Mouse (Mus musculus): Measurements from ENCODE around the gene Mmp13. TPM values are rescaled to one million over a fixed set of nuclear protein-coding genes. Genes with fewer than 3 reads are reported as not detected.
"Not testable (repeated sequence)": the region's sequence is repeated elsewhere in the genome, so short reads cannot be mapped to it uniquely, and the experiment has no call there.

Gene Mmp13
- polyA plus RNA-seq (2016; fragmentation: Nextera tagmentation; extraction: Ambion mirVana), result 0.06 TPM in 1 of 2 replicates, not detected in the other

- no peak for ATAC-seq
- 50% methylated on average over 1 of the region's 1 CpGs for WGBS (ENCODE audit: insufficient replicate concordance)
- H3K4me1 ChIP-seq, result no peaks in the 10 kb centered on the region
- no peaks in the 10 kb centered on the region for H3K27me3 ChIP-seq (replicated peaks)
- no peak within 1 kb of the TSS for H3K27ac ChIP-seq
- H3K9me3 ChIP-seq (replicated peaks), result no peaks in the 10 kb centered on the region
- H3K4me2 ChIP-seq, result no peak within 1 kb of the TSS
- H3K4me3 ChIP-seq, result no peak within 1 kb of the TSS
- H3K36me3 ChIP-seq, result no peaks in the 10 kb centered on the region
- no peak within 1 kb of the TSS for H3K9ac ChIP-seq
Measured at GRCm38 (mm10) chr9:7272214-7272613, at the start of gene Mmp13. Gene Mmp13, plus strand, starts transcription at chr9:7272514.

- Histone ChIP-seq H3K4me2 (no peak overlapping the region), H3K9ac (no peak overlapping the region), H3K4me1 (no peaks in the 10 kb centered on the region), H3K9me3 (replicated peaks) (no peaks in the 10 kb centered on the region), H3K27ac (no peak overlapping the region), H3K4me3 (no peak overlapping the region), H3K27me3 (replicated peaks) (no peaks in the 10 kb centered on the region), H3K36me3 (no peaks in the 10 kb centered on the region)
- no peak for ATAC-seq
- WGBS (ENCODE audit: insufficient replicate concordance), result 63% methylated on average over 1 of the region's 1 CpGs
Measured at GRCm38 (mm10) chr9:7238619-7239018, 33.7 kb upstream of the Mmp13 start.

- 66% methylated on average over 2 of the region's 2 CpGs for WGBS (ENCODE audit: insufficient replicate concordance)
- no peaks in the 10 kb centered on the region for H3K27me3 ChIP-seq (replicated peaks)
Measured at GRCm38 (mm10) chr9:7239967-7240366, 32.3 kb upstream of the Mmp13 start.

GRCm38 (mm10) chr9:7252797-7253654 is 19.3 kb upstream of the Mmp13 start:
- H3K9me3 ChIP-seq (replicated peaks), result no peaks in the 10 kb centered on the region
- H3K4me1 ChIP-seq, result no peaks in the 10 kb centered on the region
- H3K27me3 ChIP-seq (replicated peaks), result no peaks in the 10 kb centered on the region
- H3K4me3 ChIP-seq, result no peak overlapping the region
- no peak overlapping the region for H3K4me2 ChIP-seq
- no peak overlapping the region for H3K9ac ChIP-seq
- no peak for ATAC-seq
- H3K27ac ChIP-seq, result no peak overlapping the region
- WGBS (ENCODE audit: insufficient replicate concordance), result 41% methylated on average over 1 of the region's 1 CpGs
- H3K36me3 ChIP-seq, result no peaks in the 10 kb centered on the region

More at GRCm38 (mm10) chr9:7239967-7240366, 32.3 kb upstream of the Mmp13 start:
- H3K9me3 ChIP-seq (replicated peaks), result no peaks in the 10 kb centered on the region
- no peak overlapping the region for H3K4me3 ChIP-seq
- no peak overlapping the region for H3K4me2 ChIP-seq
- no peaks in the 10 kb centered on the region for H3K36me3 ChIP-seq
- no peaks in the 10 kb centered on the region for H3K4me1 ChIP-seq
- no peak overlapping the region for H3K9ac ChIP-seq
- no peak for ATAC-seq
- H3K27ac ChIP-seq, result no peak overlapping the region

- Histone ChIP-seq H3K9me3 (replicated peaks) (no peaks in the 10 kb centered on the region), H3K4me2 (no peak overlapping the region), H3K27me3 (replicated peaks) (no peaks in the 10 kb centered on the region), H3K36me3 (no peaks in the 10 kb centered on the region), H3K9ac (no peak overlapping the region), H3K4me3 (no peak overlapping the region), H3K27ac (no peak overlapping the region), H3K4me1 (no peaks in the 10 kb centered on the region)
- 68% methylated on average over 1 of the region's 1 CpGs for WGBS (ENCODE audit: insufficient replicate concordance)
- no peak for ATAC-seq
Measured at GRCm38 (mm10) chr9:7261667-7262066, 10.6 kb upstream of the Mmp13 start.

GRCm38 (mm10) chr9:7270071-7270470 is 2.2 kb upstream of the Mmp13 start:
- Histone ChIP-seq H3K4me3 (no peak overlapping the region), H3K9ac (no peak overlapping the region), H3K4me2 (no peak overlapping the region), H3K4me1 (no peaks in the 10 kb centered on the region), H3K27me3 (replicated peaks) (no peaks in the 10 kb centered on the region), H3K9me3 (replicated peaks) (no peaks in the 10 kb centered on the region), H3K36me3 (no peaks in the 10 kb centered on the region), H3K27ac (no peak overlapping the region)
- no peak for ATAC-seq
- WGBS (ENCODE audit: insufficient replicate concordance), result 32% methylated on average over 3 of the region's 3 CpGs

GRCm38 (mm10) chr9:7282565-7283302 is 10.4 kb downstream of the Mmp13 start:
- H3K4me1 ChIP-seq, result no peaks in the 10 kb centered on the region
- ATAC-seq, result no peak
- no peak overlapping the region for H3K4me2 ChIP-seq
- H3K27me3 ChIP-seq (replicated peaks), result no peaks in the 10 kb centered on the region
- no peaks in the 10 kb centered on the region for H3K9me3 ChIP-seq (replicated peaks)
- WGBS (ENCODE audit: insufficient replicate concordance), result 70% methylated on average over 7 of the region's 7 CpGs
- H3K36me3 ChIP-seq, result no peaks in the 10 kb centered on the region
- H3K27ac ChIP-seq, result no peak overlapping the region
- no peak overlapping the region for H3K4me3 ChIP-seq
- no peak overlapping the region for H3K9ac ChIP-seq

- H3K36me3 ChIP-seq; H3K27me3 ChIP-seq (replicated peaks); H3K4me1 ChIP-seq; H3K9ac ChIP-seq; H3K4me3 ChIP-seq; H3K4me2 ChIP-seq; ATAC-seq; H3K27ac ChIP-seq; H3K9me3 ChIP-seq (replicated peaks): not testable (repeated sequence)
- WGBS (ENCODE audit: insufficient replicate concordance), result 80% methylated on average over 2 of the region's 2 CpGs
Measured at GRCm38 (mm10) chr9:7283303-7283684, 11.0 kb downstream of the Mmp13 start.

- H3K27me3 ChIP-seq (replicated peaks), result no peaks in the 10 kb centered on the region
- no peak for ATAC-seq
- H3K4me2 ChIP-seq, result no peak overlapping the region
- H3K4me1 ChIP-seq, result no peaks in the 10 kb centered on the region
- H3K9me3 ChIP-seq (replicated peaks), result no peaks in the 10 kb centered on the region
- H3K27ac ChIP-seq, result no peak overlapping the region
- H3K9ac ChIP-seq, result no peak overlapping the region
- 51% methylated on average over 2 of the region's 2 CpGs for WGBS (ENCODE audit: insufficient replicate concordance)
- no peak overlapping the region for H3K4me3 ChIP-seq
- no peaks in the 10 kb centered on the region for H3K36me3 ChIP-seq
Measured at GRCm38 (mm10) chr9:7289501-7289900, 17.2 kb downstream of the Mmp13 start.

- Histone ChIP-seq H3K4me1 (no peaks in the 10 kb centered on the region), H3K27ac (no peak overlapping the region), H3K4me3 (no peak overlapping the region), H3K9ac (no peak overlapping the region), H3K27me3 (replicated peaks) (no peaks in the 10 kb centered on the region), H3K9me3 (replicated peaks) (no peaks in the 10 kb centered on the region), H3K36me3 (no peaks in the 10 kb centered on the region), H3K4me2 (no peak overlapping the region)
- 68% methylated on average over 12 of the region's 12 CpGs for WGBS (ENCODE audit: insufficient replicate concordance)
- no peak for ATAC-seq
Measured at GRCm38 (mm10) chr9:7289901-7290300, 17.6 kb downstream of the Mmp13 start.

- Histone ChIP-seq H3K27me3 (replicated peaks) (no peaks in the 10 kb centered on the region), H3K4me3 (no peak overlapping the region), H3K4me2 (no peak overlapping the region), H3K9ac (no peak overlapping the region), H3K4me1 (no peaks in the 10 kb centered on the region), H3K27ac (no peak overlapping the region), H3K36me3 (no peaks in the 10 kb centered on the region), H3K9me3 (replicated peaks) (no peaks in the 10 kb centered on the region)
- WGBS (ENCODE audit: insufficient replicate concordance), result 10% methylated on average over 1 of the region's 1 CpGs
- no peak for ATAC-seq
Measured at GRCm38 (mm10) chr9:7292132-7292531, 19.8 kb downstream of the Mmp13 start.

- Histone ChIP-seq H3K27ac (no peak overlapping the region), H3K4me2 (no peak overlapping the region), H3K9me3 (replicated peaks) (no peaks in the 10 kb centered on the region), H3K9ac (no peak overlapping the region), H3K27me3 (replicated peaks) (no peaks in the 10 kb centered on the region), H3K4me3 (no peak overlapping the region), H3K36me3 (no peaks in the 10 kb centered on the region), H3K4me1 (no peaks in the 10 kb centered on the region)
- ATAC-seq, result no peak
Measured at GRCm38 (mm10) chr9:7331847-7332246, 59.5 kb downstream of the Mmp13 start.

Measured in liver, embryonic 12.5 days (tissue).